Mouse (Mus musculus) subcutaneous adipose tissue, adult 2 months (tissue): ENCODE data around the gene Ctps. TPM values are rescaled to one million over a fixed set of nuclear protein-coding genes. Genes with fewer than 3 reads are reported as not detected.

ENCODE experiments used
- polyA plus RNA-seq: library from polyadenylated mRNA; depleted of rRNA; stranded (reverse); fragments of >200 nt; gene quantifications from 2 replicates; pipeline ENCODE4 v1.2.3, GENCODE M21; 2012; ENCODE audit warnings: low replicate concordance; rRNA removed

Gene Ctps
- 6.3 and 20.6 TPM in 2 replicates for polyA plus RNA-seq

GRCm38 (mm10) chr4:120569486-120570437, at the start of gene Ctps:
Gene Ctps (minus strand): TSS chr4:120570276.

GRCm38 (mm10) chr4:120588445-120588844, 18.4 kb upstream of the Ctps start, which contains the start of gene Gm8439:
Gene Gm8439 (plus strand): TSS chr4:120588745.

GRCm38 (mm10) chr4:120531986-120532385, 38.1 kb downstream of the Ctps start, which contains the start of gene Slfnl1:
Gene Slfnl1 (plus strand): TSS chr4:120532231.

Other genes with a start within 250 kb of the Ctps start
- 30.3 and 74.0 TPM in 2 replicates for gene Scmh1, start 165.0 kb downstream of the Ctps start, polyA plus RNA-seq
- 0.17 TPM in 1 of 2 replicates, not detected in the other for gene Slfnl1, start 38.0 kb downstream of the Ctps start, polyA plus RNA-seq
- gene Gm8439, start 18.5 kb upstream of the Ctps start, polyA plus RNA-seq, result 0.63 TPM in 1 of 2 replicates, not detected in the other
- 1.2 and 36.9 TPM in 2 replicates for gene Cited4, start 96.3 kb upstream of the Ctps start, polyA plus RNA-seq
- 24.9 and 27.1 TPM in 2 replicates for gene Kcnq4, start 178.3 kb upstream of the Ctps start, polyA plus RNA-seq